Mouse (Mus musculus) olfactory bulb, adult 2 months (tissue): ENCODE results near the gene Sprr2b.
"Not testable (repeated sequence)": the region's sequence is repeated elsewhere in the genome, so short reads cannot be mapped to it uniquely, and the experiment has no call there.

Source experiments
- CTCF ChIP-seq: fragments of 200-500 bp; IDR thresholded peaks from 2 replicates; pipeline ENCODE4 v1.5.1; 2012; ENCODE audit warnings: low read depth, mild to moderate bottlenecking, low read length, moderate library complexity; ENCODE audit not compliant: insufficient read depth
- POLR2A ChIP-seq: fragments of 200-500 bp; IDR thresholded peaks from 2 replicates; pipeline ENCODE4 v1.6.1; 2012; ENCODE audit warnings: mild to moderate bottlenecking, low read depth, low read length, moderate library complexity; ENCODE audit not compliant: insufficient read depth

- not testable (repeated sequence) for TF ChIP-seq POLR2A, CTCF
These were observed 35.3 kb upstream of the Sprr2b start for GRCm38 (mm10) chr3:92280963-92281606.
